Mouse (Mus musculus) lung, adult 2 months (tissue): Measurements from ENCODE around the gene Trim80.

ENCODE experiments used
- CTCF ChIP-seq: fragments of 200-500 bp; IDR thresholded peaks from 2 replicates; pipeline ENCODE4 v1.5.1; 2011; ENCODE audit warnings: mild to moderate bottlenecking, low read length, control low read depth; ENCODE audit not compliant: insufficient read depth
- POLR2A ChIP-seq: fragments of 200-500 bp; IDR thresholded peaks from 2 replicates; pipeline ENCODE4 v1.6.1; 2011; ENCODE audit warnings: low read depth, mild to moderate bottlenecking, control low read depth, low read length, borderline replicate concordance; ENCODE audit errors: extremely low read depth

DNA sequence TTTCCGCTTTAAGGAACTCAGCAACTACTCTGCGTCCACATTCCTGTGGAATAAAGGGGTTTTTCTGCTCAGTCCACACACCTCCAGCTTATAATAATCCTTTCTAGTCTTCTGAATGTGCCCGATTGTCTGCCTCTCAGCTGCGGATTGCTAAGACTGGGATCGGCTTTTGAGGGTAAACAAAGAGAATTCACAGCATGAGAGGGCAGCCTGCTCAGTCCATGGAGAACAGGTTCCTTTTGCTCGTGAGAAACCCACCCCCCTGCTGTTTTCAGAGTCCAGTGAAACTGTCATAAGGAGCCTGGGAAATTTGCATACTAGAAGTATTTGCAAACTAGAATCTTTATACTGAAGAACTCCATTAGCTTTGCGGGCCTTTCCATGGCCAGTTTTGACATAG is 30.8 kb upstream of the Trim80 start:
- TF ChIP-seq CTCF (no peak), POLR2A (no peak)
